Mouse (Mus musculus): ENCODE results near the gene Rgs6. TPM values are rescaled to one million over a fixed set of nuclear protein-coding genes. Genes with fewer than 3 reads are reported as not detected.

Gene Rgs6
- total RNA-seq, 2 experiments from 2014 or later: 20.6 to 20.7 TPM

GRCm38 (mm10) chr12:82640441-82640840, 52.3 kb downstream of the Rgs6 start:
- no peak for DNase-seq (ENCODE audit: low spot score in 2 of 2)

DNA sequence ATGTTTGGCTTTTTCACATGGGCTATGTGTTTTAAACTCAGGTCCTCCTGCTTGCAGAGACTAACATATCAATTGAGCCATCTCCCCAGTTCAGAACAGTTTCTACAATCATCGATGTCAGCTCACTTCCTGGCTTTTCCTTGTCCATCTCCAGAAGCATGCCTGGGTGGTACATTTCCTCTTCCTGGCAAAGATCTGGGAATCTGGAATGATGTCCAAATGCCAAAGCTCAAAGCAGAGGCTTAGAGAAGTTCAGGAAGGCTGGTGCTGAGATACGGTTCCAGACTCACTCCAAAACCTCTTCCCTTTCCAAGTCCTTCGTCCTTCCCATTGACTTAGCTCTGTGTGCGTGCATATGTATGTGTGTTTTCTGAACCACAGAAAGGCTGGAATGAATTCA, 59.8 kb downstream of the Rgs6 start:
- DNase-seq (ENCODE audit: low spot score in 2 of 2): no peak

- no peak for DNase-seq (ENCODE audit: low spot score in 2 of 2)
These were observed 61.9 kb downstream of the Rgs6 start for GRCm38 (mm10) chr12:82649991-82650390.

- DNase-seq (ENCODE audit: low spot score in 2 of 2): no peak
These were observed 76.5 kb downstream of the Rgs6 start for GRCm38 (mm10) chr12:82664598-82664997.

DNA sequence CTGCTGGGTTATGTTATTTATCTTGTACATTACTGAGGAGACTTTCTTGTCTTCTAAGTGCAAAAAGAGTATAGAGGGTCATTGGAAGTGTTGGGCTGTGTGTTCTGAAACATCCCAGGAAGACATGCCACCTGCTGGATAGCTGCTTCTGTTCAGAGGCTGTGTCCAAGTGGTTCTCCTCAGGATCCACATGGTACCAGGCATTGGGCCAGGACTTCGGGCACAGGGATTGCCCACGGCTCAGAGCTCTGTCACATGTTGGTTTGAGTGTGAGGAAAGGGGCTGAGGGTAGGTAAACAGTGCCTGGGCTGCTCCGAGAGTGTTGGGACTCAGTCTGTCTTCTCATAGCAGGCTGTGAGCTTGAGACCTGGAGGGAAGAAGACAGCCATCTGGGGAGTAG, 79.3 kb downstream of the Rgs6 start:
- peak in 1 of 2 experiments; percentile 16 for DNase-seq (ENCODE audit: low spot score in 2 of 2)

GRCm38 (mm10) chr12:82670201-82670737, 82.2 kb downstream of the Rgs6 start:
- DNase-seq (ENCODE audit: low spot score in 2 of 2): peak in 1 of 2 experiments; percentile 19

DNA sequence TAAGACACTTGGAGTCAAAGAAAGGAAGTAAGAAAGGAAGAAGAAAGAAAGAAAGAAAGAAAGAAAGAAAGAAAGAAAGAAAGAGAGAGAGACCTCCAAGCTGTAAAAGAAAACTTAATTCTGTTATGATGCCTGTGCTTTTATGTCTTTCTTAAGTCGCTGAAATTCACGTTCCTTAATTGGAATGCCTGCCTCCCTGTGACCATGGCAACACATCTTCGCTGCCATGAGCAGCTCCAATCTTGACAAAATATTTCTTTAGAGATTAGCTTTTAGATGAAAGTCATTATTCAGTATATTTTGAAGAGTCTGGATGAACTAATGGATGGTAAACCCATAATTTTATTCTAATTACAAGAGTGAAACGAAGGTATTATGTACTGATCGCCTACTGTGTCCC, 83.5 kb downstream of the Rgs6 start:
- DNase-seq (ENCODE audit: low spot score in 2 of 2): no peak

- DNase-seq (ENCODE audit: low spot score in 2 of 2): no peak
These were observed 87.0 kb downstream of the Rgs6 start for GRCm38 (mm10) chr12:82675137-82675536.

DNA sequence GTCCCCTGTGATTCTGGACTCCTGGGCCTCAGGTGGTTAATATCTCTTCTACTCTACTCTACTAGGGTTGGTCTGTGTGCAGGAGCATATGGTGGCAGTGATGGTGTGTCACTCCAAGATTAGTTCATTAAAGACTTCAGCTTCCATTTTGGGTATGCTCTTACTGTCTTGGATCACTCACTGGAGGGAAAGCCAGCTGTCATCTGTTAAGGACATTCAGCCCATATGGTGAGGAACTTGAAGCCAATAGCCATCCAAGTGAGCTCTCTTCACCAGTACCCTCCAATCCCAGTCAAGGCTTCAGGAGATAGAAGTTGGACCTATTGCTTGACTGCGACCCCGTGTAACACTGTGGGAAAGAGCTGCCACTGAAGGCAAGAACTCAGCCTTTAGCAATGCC, 98.9 kb downstream of the Rgs6 start:
- no peak for DNase-seq (ENCODE audit: low spot score in 2 of 2)

GRCm38 (mm10) chr12:82698886-82699527, 110.9 kb downstream of the Rgs6 start:
- DNase-seq (ENCODE audit: low spot score in 2 of 2): no peak

DNA sequence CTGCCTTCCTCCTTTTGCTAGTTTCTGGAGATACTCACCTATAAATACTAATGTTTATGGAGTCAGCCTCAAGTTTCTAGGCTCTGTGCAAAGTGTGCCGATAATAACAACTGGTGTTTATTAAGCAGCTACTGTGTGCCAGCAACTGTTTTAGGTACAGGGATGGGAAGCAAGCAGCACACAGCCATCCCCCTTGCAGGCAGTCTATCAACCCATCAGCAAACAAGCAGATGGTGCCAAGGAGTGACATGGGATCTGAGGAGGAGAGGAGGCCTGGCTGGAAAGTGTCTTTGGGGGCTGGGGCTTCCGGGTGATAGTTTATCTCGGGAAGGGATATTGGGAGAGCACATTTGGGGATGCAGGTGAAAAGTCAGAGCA, 111.4 kb downstream of the Rgs6 start:
- no peak for DNase-seq (ENCODE audit: low spot score in 2 of 2)

GRCm38 (mm10) chr12:82700241-82700640, 112.1 kb downstream of the Rgs6 start:
- no peak for DNase-seq (ENCODE audit: low spot score in 2 of 2)

GRCm38 (mm10) chr12:82700840-82701239, 112.7 kb downstream of the Rgs6 start:
- DNase-seq (ENCODE audit: low spot score in 2 of 2): peak; percentile 13 to 40

DNA sequence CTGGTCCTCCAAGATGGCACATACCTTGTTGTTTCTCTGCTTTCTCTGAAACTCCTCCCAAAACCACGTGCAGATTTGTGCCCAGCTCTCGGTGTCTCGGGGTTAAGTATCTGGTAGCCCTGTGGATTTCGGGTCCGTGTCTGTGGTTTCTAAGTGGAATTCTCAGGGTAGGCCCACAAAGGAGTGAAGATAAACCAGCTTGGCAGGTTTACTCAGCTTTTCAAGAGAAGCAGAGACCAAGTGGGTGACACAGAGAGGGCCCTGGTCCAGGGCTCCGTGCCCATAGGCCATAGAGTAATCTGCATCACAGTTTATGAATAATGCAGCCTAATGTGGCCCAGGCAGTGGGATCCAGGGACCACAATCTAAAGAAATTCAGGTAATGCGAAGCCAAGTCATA, 113.3 kb downstream of the Rgs6 start:
- DNase-seq (ENCODE audit: low spot score in 2 of 2): no peak

GRCm38 (mm10) chr12:82710376-82710775, 122.3 kb downstream of the Rgs6 start:
- DNase-seq (ENCODE audit: low spot score in 2 of 2): no peak

DNA sequence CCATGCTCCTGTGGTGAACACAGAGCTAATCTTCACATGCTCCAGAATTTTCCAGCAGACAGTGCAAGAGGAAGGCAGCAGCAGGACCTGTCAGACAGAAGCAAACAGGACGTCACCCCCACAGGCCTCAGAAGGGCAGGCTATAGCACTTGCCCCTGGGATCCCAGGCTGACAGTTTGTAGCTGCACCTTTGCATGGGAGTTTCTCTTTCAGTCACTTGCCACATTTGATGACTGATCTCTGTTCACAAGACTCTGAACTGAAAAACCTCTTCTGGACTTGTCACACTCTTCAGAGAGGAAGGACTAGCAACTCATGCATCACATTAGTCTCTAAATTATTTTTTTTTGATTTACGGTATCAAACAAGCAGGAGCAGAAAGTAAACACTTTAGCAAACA, 126.2 kb downstream of the Rgs6 start:
- no peak for DNase-seq (ENCODE audit: low spot score in 2 of 2)

- DNase-seq (ENCODE audit: low spot score in 2 of 2): no peak
These were observed 135.0 kb downstream of the Rgs6 start for GRCm38 (mm10) chr12:82723017-82723540.

- DNase-seq (ENCODE audit: low spot score in 2 of 2): no peak
These were observed 138.2 kb downstream of the Rgs6 start for GRCm38 (mm10) chr12:82726255-82726654.

- no peak for DNase-seq (ENCODE audit: low spot score in 2 of 2)
These were observed 143.5 kb downstream of the Rgs6 start for GRCm38 (mm10) chr12:82731587-82731986.

DNA sequence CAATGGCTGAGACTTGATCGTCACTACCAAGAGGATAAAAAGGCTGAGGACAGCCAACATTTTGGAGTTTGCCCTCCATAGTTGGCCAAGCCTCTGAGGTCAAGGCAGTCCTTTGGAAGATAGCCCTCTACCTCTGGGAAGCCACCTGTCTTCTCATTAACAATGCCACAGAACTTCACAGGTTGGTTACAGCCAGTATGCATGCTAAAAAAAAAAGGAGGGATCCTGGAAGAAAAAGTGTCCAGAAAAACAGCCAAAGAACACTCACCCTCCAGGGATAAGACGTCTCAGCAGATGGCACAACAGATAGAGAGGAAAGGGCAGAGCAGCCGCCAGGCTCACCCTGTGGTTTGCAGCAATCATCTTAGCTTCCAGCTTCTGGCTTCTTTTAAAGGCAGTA, 154.9 kb downstream of the Rgs6 start:
- no peak for DNase-seq (ENCODE audit: low spot score in 2 of 2)

DNA sequence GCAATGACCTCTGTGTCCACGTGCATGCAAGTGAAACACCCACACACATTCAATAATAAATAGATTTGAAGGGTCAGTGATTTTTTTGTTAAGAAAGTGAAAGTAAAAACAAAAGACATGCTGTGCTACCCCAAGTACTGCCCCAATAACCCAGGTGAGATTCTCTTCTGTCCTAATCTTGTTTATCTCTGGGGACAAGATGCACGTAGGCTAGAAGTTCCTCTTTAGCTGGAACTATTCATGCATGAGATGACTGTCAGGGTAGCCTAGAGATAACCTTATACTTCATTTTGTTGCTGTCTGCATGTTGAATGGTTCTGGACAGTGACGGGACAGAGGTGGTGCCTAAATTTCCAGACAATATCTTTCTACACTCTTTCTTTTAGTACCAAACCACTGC, 155.9 kb downstream of the Rgs6 start:
- DNase-seq (ENCODE audit: low spot score in 2 of 2): no peak

- DNase-seq (ENCODE audit: low spot score in 2 of 2): no peak
These were observed 156.7 kb downstream of the Rgs6 start for GRCm38 (mm10) chr12:82744826-82745225.

GRCm38 (mm10) chr12:82747099-82747498, 159.0 kb downstream of the Rgs6 start:
- no peak for DNase-seq (ENCODE audit: low spot score in 2 of 2)

Data from layer of hippocampus, postnatal 10 days (tissue).